Mouse (Mus musculus): ENCODE measurements around the gene Sbf2.
"Not testable (repeated sequence)": the region's sequence is repeated elsewhere in the genome, so short reads cannot be mapped to it uniquely, and the experiment has no call there.

The Sbf2 gene

GRCm38 (mm10) chr7:110629892-110630666 lies 15.4 kb upstream of the Sbf2 start:
- DNase-seq: peak; percentile 79

GRCm38 (mm10) chr7:110628611-110629354 lies 14.1 kb upstream of the Sbf2 start:
- peak; percentile 24 for DNase-seq

GRCm38 (mm10) chr7:110628273-110628600 lies 13.5 kb upstream of the Sbf2 start:
- DNase-seq: no peak

- peak; percentile 52 for DNase-seq
Measured at GRCm38 (mm10) chr7:110627486-110628272, 13.0 kb upstream of the Sbf2 start, which contains the start of gene Adm. Gene Adm, plus strand, starts transcription at chr7:110627661.

- no peak for DNase-seq
Measured at GRCm38 (mm10) chr7:110627099-110627482, 12.4 kb upstream of the Sbf2 start.

GRCm38 (mm10) chr7:110626186-110627098 lies 11.7 kb upstream of the Sbf2 start:
- no peak for DNase-seq

GRCm38 (mm10) chr7:110625489-110625888 lies 10.8 kb upstream of the Sbf2 start:
- no peak for DNase-seq

GRCm38 (mm10) chr7:110624961-110625360 lies 10.2 kb upstream of the Sbf2 start:
- no peak for DNase-seq

- DNase-seq: no peak
Measured at GRCm38 (mm10) chr7:110624067-110624466, 9.3 kb upstream of the Sbf2 start.

- DNase-seq: no peak
Measured at GRCm38 (mm10) chr7:110619086-110619611, 4.4 kb upstream of the Sbf2 start.

- DNase-seq: no peak
Measured at GRCm38 (mm10) chr7:110615792-110616191, 1.1 kb upstream of the Sbf2 start.

GRCm38 (mm10) chr7:110615151-110615631 lies 469 bp upstream of the Sbf2 start:
- DNase-seq: peak; percentile 57

GRCm38 (mm10) chr7:110613381-110614132 lies 1.2 kb downstream of the Sbf2 start:
- DNase-seq: peak; percentile 31

GRCm38 (mm10) chr7:110606906-110607305 lies 7.8 kb downstream of the Sbf2 start:
- no peak for DNase-seq

GRCm38 (mm10) chr7:110605476-110605875 lies 9.2 kb downstream of the Sbf2 start:
- no peak for DNase-seq

GRCm38 (mm10) chr7:110597141-110597540 lies 17.6 kb downstream of the Sbf2 start:
- DNase-seq: no peak

- not testable (repeated sequence) for DNase-seq
Measured at GRCm38 (mm10) chr7:110593991-110594390, 20.7 kb downstream of the Sbf2 start.

GRCm38 (mm10) chr7:110587721-110588120 lies 27.0 kb downstream of the Sbf2 start:
- no peak for DNase-seq

- no peak for DNase-seq
Measured at GRCm38 (mm10) chr7:110585250-110585649, 29.5 kb downstream of the Sbf2 start.

GRCm38 (mm10) chr7:110584159-110584558 lies 30.6 kb downstream of the Sbf2 start:
- DNase-seq: no peak

- no peak for DNase-seq
Measured at GRCm38 (mm10) chr7:110583705-110584104, 31.0 kb downstream of the Sbf2 start.

All from cerebellum, adult 11-12 months (tissue).